Mouse (Mus musculus) stomach, postnatal 0 days (tissue): ENCODE measurements around the gene Rab6b. TPM values are rescaled to one million over a fixed set of nuclear protein-coding genes. Genes with fewer than 3 reads are reported as not detected.

Source experiments
- ATAC-seq: fragments of 200-750 bp; cut with Nextera tagmentation; 2 replicates; pipeline ENCODE4 v1.8.0; 2017; ENCODE audit not compliant: low FRiP score, low TSS enrichment
- DNase-seq: peaks from one replicate; pipeline ENCODE4 v3.0.0-alpha.2; 2016; ENCODE audit warnings: low spot score
- H3K27ac ChIP-seq: fragments of 300-500 bp; sonication (generic); replicated peaks from 2 replicates; pipeline ENCODE4 v1.5.1; 2014; ENCODE audit warnings: mild to moderate bottlenecking, control low read depth
- H3K27me3 ChIP-seq: fragments of 300-500 bp; sonication (generic); 2 replicates; pipeline ENCODE4 v1.6.1; 2014; ENCODE audit warnings: low read length; ENCODE audit not compliant: control insufficient read depth, insufficient read depth
- H3K36me3 ChIP-seq: fragments of 300-500 bp; sonication (generic); 2 replicates; pipeline ENCODE4 v1.6.1; 2014; ENCODE audit warnings: low read length, mixed read lengths; ENCODE audit not compliant: control insufficient read depth, insufficient read depth
- H3K4me1 ChIP-seq: fragments of 300-500 bp; sonication (generic); replicated peaks from 2 replicates; pipeline ENCODE4 v1.6.1; 2014; ENCODE audit warnings: antibody characterized with exemption; ENCODE audit not compliant: control insufficient read depth, insufficient read depth
- H3K4me2 ChIP-seq: fragments of 300-500 bp; sonication (generic); replicated peaks from 2 replicates; pipeline ENCODE4 v1.6.1; 2014; ENCODE audit warnings: low read depth, mild to moderate bottlenecking, control low read depth, moderate library complexity
- H3K4me3 ChIP-seq: fragments of 300-500 bp; sonication (generic); 2 replicates; pipeline ENCODE4 v1.5.1; 2014; ENCODE audit warnings: low read depth, low read length, control low read depth
- H3K9ac ChIP-seq: fragments of 300-500 bp; sonication (generic); 2 replicates; pipeline ENCODE4 v1.6.1; 2014; ENCODE audit warnings: mild to moderate bottlenecking, low read length, control low read depth, mixed read lengths
- H3K9me3 ChIP-seq: fragments of 300-500 bp; sonication (generic); 2 replicates; pipeline ENCODE4 v1.6.1; 2016; ENCODE audit warnings: low read length; ENCODE audit not compliant: control insufficient read depth
- CTCF ChIP-seq: IDR thresholded peaks from 2 replicates; pipeline ENCODE4 v1.5.1; 2016; ENCODE audit warnings: antibody characterized with exemption, low read depth, mild to moderate bottlenecking, moderate library complexity
- EP300 ChIP-seq: optimal IDR thresholded peaks from 2 replicates; pipeline ENCODE3; 2016; ENCODE audit warnings: antibody characterized with exemption
- WGBS: fragments of 180-500 bp; shearing (Covaris S2); extraction: QIAGEN DNeasy Blood & Tissue Kit; methylation state at CpG from one replicate; pipeline ENCODE4 v1.1.7; 2014; 5-methylcytosine and 5-hydroxymethylcytosine counted together
- polyA plus RNA-seq: library from polyadenylated mRNA; unstranded; fragments of >200 nt; fragmentation: Nextera tagmentation; extraction: Ambion mirVana; gene quantifications from 2 replicates; pipeline ENCODE4 v1.2.1, GENCODE M21; 2015

Gene Rab6b
- polyA plus RNA-seq, 1 experiment from 2014 or later = 4.1 TPM

DNA sequence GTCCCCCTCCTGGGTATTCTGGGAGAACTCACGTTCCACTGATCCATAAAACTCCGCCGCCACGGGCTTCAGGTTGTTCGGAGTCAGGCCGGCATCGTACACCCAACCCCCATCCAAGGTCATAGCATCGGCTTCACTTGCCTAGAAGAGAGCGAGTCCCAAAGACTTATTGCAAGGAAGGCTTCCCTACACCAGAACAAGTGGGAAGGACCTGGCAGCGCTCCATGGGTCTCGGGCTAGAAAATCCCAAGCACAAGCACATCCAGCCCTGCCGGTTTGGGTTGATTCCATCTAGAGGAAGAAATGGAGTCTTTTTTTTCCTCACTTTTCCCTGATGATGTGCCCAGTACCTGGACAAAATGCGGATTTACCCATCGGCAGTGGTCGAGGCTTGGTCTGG, 115.2 kb downstream of the Rab6b start:
- no peak for TF ChIP-seq CTCF
- TF ChIP-seq EP300 = no peak
- Histone ChIP-seq H3K4me3 (no peak overlapping the region), H3K27me3 (no peaks in the 10 kb centered on the region), H3K4me2 (no peak overlapping the region), H3K27ac (no peak overlapping the region), H3K9ac (no peak overlapping the region), H3K9me3 (no peaks in the 10 kb centered on the region), H3K4me1 (no peaks in the 10 kb centered on the region), H3K36me3 (no peaks in the 10 kb centered on the region)
- DNase-seq = no peak
- 83% methylated on average over 15 of the region's 15 CpGs for WGBS
- ATAC-seq = no peak

DNA sequence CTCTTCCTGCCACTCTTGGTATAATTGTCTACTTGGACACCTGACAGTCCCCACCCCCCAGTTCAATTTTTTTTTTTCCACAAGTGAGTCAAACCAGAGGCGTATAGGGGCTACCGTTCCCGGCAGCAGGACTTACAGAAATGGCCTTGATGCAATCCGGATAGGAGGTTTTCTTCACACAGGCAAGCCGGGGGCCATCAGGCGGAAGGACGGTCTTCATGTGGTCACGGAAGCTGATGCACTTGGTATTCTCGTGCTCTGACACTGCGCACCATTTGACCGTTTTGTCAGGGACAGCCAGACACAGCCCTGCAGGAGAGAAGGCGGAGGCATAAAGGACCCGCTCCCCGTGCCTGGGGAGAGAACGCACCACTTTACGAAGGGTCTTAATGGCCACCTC, 116.2 kb downstream of the Rab6b start:
- H3K9me3 ChIP-seq = no peaks in the 10 kb centered on the region
- no peak overlapping the region for H3K4me3 ChIP-seq
- H3K9ac ChIP-seq = no peak overlapping the region
- H3K4me2 ChIP-seq = no peak overlapping the region
- no peak for ATAC-seq
- H3K27me3 ChIP-seq = no peaks in the 10 kb centered on the region
- H3K36me3 ChIP-seq = no peaks in the 10 kb centered on the region
- DNase-seq = no peak
- TF ChIP-seq EP300 = no peak
- WGBS = 88% methylated on average over 16 of the region's 16 CpGs
- H3K27ac ChIP-seq = no peak overlapping the region
- no peaks in the 10 kb centered on the region for H3K4me1 ChIP-seq

DNA sequence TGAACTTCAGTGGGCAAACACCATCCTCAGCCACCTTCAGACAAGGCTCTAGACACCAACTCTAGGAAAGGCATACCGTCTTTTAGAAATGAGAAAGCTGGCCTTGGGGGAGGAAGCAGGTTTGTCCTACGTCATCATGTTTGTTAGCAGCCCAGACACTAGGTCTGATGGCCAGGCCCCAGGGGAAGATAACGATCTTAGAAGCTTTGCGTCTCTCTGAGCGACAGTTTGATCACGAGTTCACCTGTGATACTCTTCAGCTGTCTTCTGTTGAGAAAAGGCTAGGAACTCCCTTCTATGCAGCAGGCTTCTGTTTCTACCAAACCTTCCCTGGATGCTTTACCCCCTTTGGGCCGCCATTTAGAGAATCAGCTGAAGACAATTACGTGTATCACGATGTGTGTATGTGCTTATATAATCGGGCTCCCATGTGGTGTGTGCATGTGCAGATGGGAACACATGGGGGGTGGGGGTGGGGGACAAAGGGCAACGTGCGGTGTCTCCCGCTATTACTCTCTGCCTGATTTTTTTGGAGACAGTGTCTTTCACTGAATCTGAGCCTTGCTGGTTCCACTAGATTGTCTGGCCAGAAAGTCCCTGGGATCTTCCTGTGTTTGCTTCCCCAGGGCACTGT, 116.9 kb downstream of the Rab6b start:
- Histone ChIP-seq H3K9ac (no peak overlapping the region), H3K4me3 (no peak overlapping the region), H3K9me3 (no peaks in the 10 kb centered on the region), H3K27ac (no peak overlapping the region), H3K36me3 (no peaks in the 10 kb centered on the region), H3K4me1 (no peaks in the 10 kb centered on the region), H3K4me2 (no peak overlapping the region), H3K27me3 (no peaks in the 10 kb centered on the region)
- DNase-seq = no peak
- TF ChIP-seq EP300 (no peak), CTCF (no peak)
- ATAC-seq = no peak
- 73% methylated on average over 13 of the region's 13 CpGs for WGBS

DNA sequence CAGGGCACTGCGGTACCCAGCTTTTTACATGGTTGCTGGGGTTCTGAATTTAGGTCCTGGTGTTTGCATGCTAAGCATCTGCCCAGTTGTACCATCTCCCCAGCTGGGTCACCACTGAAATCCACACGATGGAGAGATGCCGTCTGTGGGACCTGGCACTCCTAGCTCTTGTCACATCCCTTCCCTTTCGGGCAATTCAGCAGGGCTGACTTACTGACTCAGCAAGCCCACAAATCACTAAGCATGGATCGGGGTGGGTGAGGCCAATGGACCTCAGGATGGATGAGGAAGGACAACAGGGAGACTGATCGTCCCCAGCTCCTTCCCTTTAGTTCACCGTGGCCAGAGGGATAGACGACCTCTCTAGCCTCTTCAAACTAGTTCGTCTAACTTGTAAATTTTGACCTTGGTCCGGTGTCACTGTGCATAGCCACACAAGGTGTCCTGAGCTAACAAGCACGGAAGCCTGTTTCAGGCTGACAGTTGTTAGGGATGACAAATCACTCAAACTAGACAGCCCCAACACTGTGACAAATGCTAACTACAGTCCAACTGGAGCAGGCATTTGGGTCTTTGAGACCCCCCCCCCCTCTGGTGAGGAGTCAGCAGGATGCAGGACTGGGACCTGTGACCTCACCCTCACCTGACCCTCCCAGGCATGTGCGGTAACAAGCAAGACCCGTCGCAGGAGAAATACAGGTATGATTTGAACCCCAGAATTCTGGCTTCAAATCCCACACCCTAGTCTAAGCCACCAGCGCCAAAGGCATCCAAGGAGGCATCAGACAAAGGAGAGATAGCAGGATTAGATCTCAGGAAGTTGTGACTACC, 117.7 kb downstream of the Rab6b start:
- H3K4me1 ChIP-seq = no peaks in the 10 kb centered on the region
- WGBS = 79% methylated on average over 15 of the region's 15 CpGs

DNA sequence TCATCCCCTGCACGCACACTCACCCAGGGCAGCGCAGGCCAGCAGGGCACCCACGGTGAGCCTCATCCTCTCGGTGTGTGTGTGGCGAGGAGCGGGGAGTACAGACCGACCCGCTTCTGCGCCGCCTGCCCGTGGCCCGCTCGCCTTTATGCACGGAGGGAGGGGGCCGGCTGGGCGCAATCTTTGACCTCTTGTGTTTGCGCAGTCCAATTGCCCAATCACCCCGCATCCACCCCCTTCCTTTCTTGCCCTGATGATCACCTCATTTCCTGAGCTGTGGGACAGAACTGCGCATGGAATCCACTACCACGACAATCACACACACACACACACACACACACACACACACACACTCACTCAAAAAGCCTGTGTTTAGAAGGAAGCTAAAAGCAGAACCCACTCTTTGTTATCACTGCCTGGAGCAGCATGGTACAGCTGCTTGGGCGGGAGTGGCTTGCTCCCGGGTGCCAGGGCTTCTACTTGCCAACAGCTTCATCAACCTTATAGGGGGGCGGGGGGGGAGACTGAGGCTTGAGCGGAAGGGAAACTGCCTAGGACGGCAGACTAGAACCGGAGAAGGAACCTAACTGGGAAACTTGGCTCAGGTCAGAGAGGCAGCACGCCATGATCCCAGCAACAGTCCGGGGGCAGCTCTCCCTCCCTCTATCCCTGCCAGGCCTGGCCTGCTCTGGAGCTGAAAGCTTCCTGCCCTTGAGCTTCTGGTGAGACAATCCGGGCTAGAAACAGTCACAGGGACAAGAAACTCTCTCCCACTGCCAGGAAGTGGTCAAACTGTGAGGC, 118.8 kb downstream of the Rab6b start, which contains the start of the genes Gm20425 and Trf:
Gm20425 (minus strand) TSS at position 157 of the 801 bp plus-strand sequence.
Trf (minus strand) TSS at position 294 of the 801 bp plus-strand sequence.
- TF ChIP-seq CTCF (no peak), EP300 (no peak)
- H3K4me2 ChIP-seq = peak within 1 kb of the TSS; percentile 41
- ATAC-seq (peak; percentile 66), DNase-seq (peak; percentile 60)
- 43% methylated on average over 29 of the region's 29 CpGs for WGBS
- no peak within 1 kb of the TSS; the same call in 1 of the 2 replicates for H3K9ac ChIP-seq
- no peaks in the 10 kb centered on the region for H3K27me3 ChIP-seq
- peak within 1 kb of the TSS; percentile 4; the same call in 1 of the 2 replicates for H3K4me3 ChIP-seq
- H3K36me3 ChIP-seq = no peaks in the 10 kb centered on the region
- H3K9me3 ChIP-seq = no peaks in the 10 kb centered on the region
- H3K27ac ChIP-seq = peak within 1 kb of the TSS; percentile 58; the same call in 1 of the 2 replicates
- H3K4me1 ChIP-seq = no peaks in the 10 kb centered on the region

More for the DNA sequence above, 117.7 kb downstream of the Rab6b start:
- Histone ChIP-seq H3K27ac (no peak overlapping the region), H3K27me3 (no peaks in the 10 kb centered on the region), H3K9ac (no peak overlapping the region), H3K9me3 (no peaks in the 10 kb centered on the region), H3K36me3 (no peaks in the 10 kb centered on the region), H3K4me2 (no peak overlapping the region), H3K4me3 (no peak overlapping the region)
- no peak for ATAC-seq
- TF ChIP-seq CTCF = no peak
- no peak for TF ChIP-seq EP300
- no peak for DNase-seq
